15 mouse cellular contexts compared by ENCODE assay signal in the genomic region with DNA sequence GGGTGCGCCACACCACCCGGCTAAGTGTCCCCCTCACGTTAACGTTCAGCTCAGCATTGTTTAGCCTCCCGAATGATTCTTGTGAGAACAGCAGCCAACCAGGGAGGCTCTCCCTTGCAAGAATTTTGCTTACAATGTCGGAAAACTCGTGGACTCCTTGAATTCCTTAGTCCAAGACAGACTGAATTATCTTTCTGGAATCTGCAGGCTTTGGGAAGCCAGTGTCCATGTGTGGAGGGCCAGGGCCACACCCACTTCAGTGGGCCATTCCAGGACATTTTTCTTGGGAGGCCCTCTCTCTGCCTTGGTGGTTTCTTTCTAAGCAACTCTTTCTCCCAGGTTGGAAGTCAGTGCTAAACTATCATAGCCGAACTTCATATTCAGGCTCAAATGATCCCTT. TPM values are rescaled to one million over a fixed set of nuclear protein-coding genes. Genes with fewer than 3 reads are reported as not detected.
DNase-seq lines count a peak whose midpoint lies in the region; ATAC-seq and TF ChIP-seq lines count a peak whose summit lies in the region.
"Had no signal": no experiment of that assay in that cellular context is flagged by ENCODE, and none has a peak within 500 bp of the region (broad histone marks: within the 10 kb centered on the region; RNA-seq: fewer than 3 reads in every experiment).

No protein-coding gene starts in this region.

- H3K9me3 ChIP-seq in lung, embryonic 15.5 days: no peaks in the 10 kb centered on the region
- no peaks in the 10 kb centered on the region for H3K9me3 ChIP-seq in lung, postnatal 0 days (ENCODE audit: low read length)
- no peaks in the 10 kb centered on the region for H3K9me3 ChIP-seq in limb, embryonic 12.5 days
- H3K9me3 ChIP-seq: heart, embryonic 13.5 days; hindbrain, embryonic 10.5 days had no signal

- no peaks in the 10 kb centered on the region for H3K36me3 ChIP-seq in lung, embryonic 15.5 days
- H3K36me3 ChIP-seq in lung, postnatal 0 days (ENCODE audit: insufficient read depth, low read length): no peaks in the 10 kb centered on the region
- H3K36me3 ChIP-seq in limb, embryonic 12.5 days: no peaks in the 10 kb centered on the region
- H3K36me3 ChIP-seq: heart, embryonic 13.5 days; hindbrain, embryonic 10.5 days had no signal

- H3K4me2 ChIP-seq in lung, embryonic 15.5 days: no peak overlapping the region
- H3K4me2 ChIP-seq in lung, postnatal 0 days (replicated peaks; ENCODE audit: low read depth, low read length): no peak overlapping the region
- no peak overlapping the region for H3K4me2 ChIP-seq in limb, embryonic 12.5 days
- H3K4me2 ChIP-seq: heart, embryonic 13.5 days had no signal

- intact Hi-C loops in gastrocnemius, postnatal 14 days (cut with DNase I; ENCODE audit: low total_unique reads): no loop called here

- no peak for TF ChIP-seq CTCF in lung, postnatal 0 days (IDR thresholded peaks at IDR 0.05)

- peak overlapping the region; percentile 89; the same call in 1 of the 2 replicates for H3K27ac ChIP-seq in lung, embryonic 15.5 days
- H3K27ac ChIP-seq in lung, postnatal 0 days (ENCODE audit: low read length): no peak overlapping the region
- H3K27ac ChIP-seq in limb, embryonic 12.5 days: 0 out of 2 replicates have a peak overlapping the region, but pooled peaks have one; percentile 23

- no peaks in the 10 kb centered on the region for H3K27me3 ChIP-seq in lung, embryonic 15.5 days
- no peaks in the 10 kb centered on the region for H3K27me3 ChIP-seq in lung, postnatal 0 days (replicated peaks; ENCODE audit: insufficient read depth, low read length)
- H3K27me3 ChIP-seq in limb, embryonic 12.5 days: no peaks in the 10 kb centered on the region

- H3K9ac ChIP-seq in lung, embryonic 15.5 days: no peak overlapping the region
- H3K9ac ChIP-seq in lung, postnatal 0 days (replicated peaks; ENCODE audit: low read depth): no peak overlapping the region
- no peak overlapping the region for H3K9ac ChIP-seq in limb, embryonic 12.5 days (replicated peaks)

- 59% methylated on average over 8 of the region's 8 CpGs for WGBS in lung, embryonic 15.5 days
- WGBS in lung, postnatal 0 days: 56% methylated on average over 8 of the region's 8 CpGs
- WGBS in limb, embryonic 12.5 days: 85% methylated on average over 8 of the region's 8 CpGs

- no peak for TF ChIP-seq EP300 in lung, postnatal 0 days (IDR thresholded peaks at IDR 0.05)

- DNase-seq in gastrocnemius, postnatal 14 days: peak; percentile 35
- DNase-seq in gastrocnemius, adult 18-20 months (ENCODE audit: low spot score): no peak
- no peak for DNase-seq in lung, postnatal 0 days (ENCODE audit: low spot score)
- no peak for DNase-seq in B cell, adult 2 months
- no peak for DNase-seq in urinary bladder, postnatal 10 days (ENCODE audit: low spot score)
- no peak for DNase-seq in left cerebral cortex, adult 9 months (ENCODE audit: low spot score in 2 of 2)
- DNase-seq: adrenal gland, adult 2 months; cerebellum, adult 11 months; cerebellum, postnatal 25 days had no signal

- no peak for ATAC-seq in lung, embryonic 15.5 days (ENCODE audit: borderline replicate concordance, extremely low read depth, low FRiP score, low TSS enrichment)
- no peak; the same call in 1 of the 2 replicates for ATAC-seq in lung, postnatal 0 days
- no peak for ATAC-seq in limb, embryonic 12.5 days (ENCODE audit: insufficient number of reproducible peaks, insufficient read depth, low FRiP score, low TSS enrichment, low read depth)
- ATAC-seq: forebrain, embryonic 16.5 days; midbrain, embryonic 16.5 days had no signal

- H3K4me3 ChIP-seq in lung, embryonic 15.5 days: no peak overlapping the region
- no peak overlapping the region for H3K4me3 ChIP-seq in lung, postnatal 0 days (ENCODE audit: low read depth, low read length)
- no peak overlapping the region for H3K4me3 ChIP-seq in limb, embryonic 12.5 days (replicated peaks)
- H3K4me3 ChIP-seq: heart, embryonic 13.5 days; hindbrain, embryonic 10.5 days had no signal

- H3K4me1 ChIP-seq in lung, embryonic 15.5 days: peaks cover 30% of the 10 kb centered on the region
- no peaks in the 10 kb centered on the region for H3K4me1 ChIP-seq in lung, postnatal 0 days (ENCODE audit: insufficient read depth, low read depth, low read length)
- peaks cover 23% of the 10 kb centered on the region for H3K4me1 ChIP-seq in limb, embryonic 12.5 days (replicated peaks)

RNA-seq across cellular contexts. Expression of gene Vps8, which starts 46.6 kb away (rescaled TPM):
- total RNA-seq in gastrocnemius, postnatal 14 days (2021): 10 to 100 TPM; 10.4 to 12.6 TPM
- 1 to 10 TPM; 7.2 to 9.0 TPM for total RNA-seq in gastrocnemius, adult 18-20 months (2021)
- 14.3 and 15.5 TPM in 2 replicates for polyA plus RNA-seq in lung, embryonic 15.5 days (2015; fragmentation: Nextera tagmentation; extraction: Ambion mirVana)
- polyA plus RNA-seq in lung, postnatal 0 days (2015; fragmentation: Nextera tagmentation; extraction: Ambion mirVana): 9.3 and 9.6 TPM in 2 replicates
- 15.9 and 16.3 TPM in 2 replicates for polyA plus RNA-seq in limb, embryonic 12.5 days (2016; fragmentation: Nextera tagmentation; extraction: Ambion mirVana)
